Mouse (Mus musculus): ENCODE data around the gene Rbp2.

DNA sequence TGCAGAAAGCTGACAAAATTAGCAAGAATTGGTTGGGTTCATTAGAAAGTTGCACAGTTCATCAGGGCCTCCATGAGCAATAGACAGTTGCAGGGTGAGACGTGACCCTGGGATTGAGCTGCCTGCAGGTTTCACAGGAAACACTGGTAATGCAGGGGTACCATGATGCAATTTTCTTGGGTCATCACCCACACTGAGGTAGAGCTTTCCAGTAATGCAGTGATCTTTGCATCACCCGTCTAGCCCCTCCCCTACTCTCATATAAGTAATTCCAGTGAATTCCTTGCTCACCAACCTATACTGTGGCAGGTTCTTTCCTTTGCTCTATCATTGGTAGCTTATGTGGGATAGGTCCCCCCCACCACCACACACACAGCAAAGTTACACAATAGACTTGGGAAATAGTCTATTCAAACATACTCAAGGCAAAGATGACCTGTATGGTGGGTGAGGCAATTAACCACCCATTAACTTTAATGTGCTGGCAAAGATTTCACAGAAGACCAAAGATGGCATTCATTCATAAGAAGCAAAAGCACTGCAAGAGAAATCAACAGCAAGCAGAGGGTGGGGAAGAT, 5.7 kb upstream of the Rbp2 start:
- no peak for TF ChIP-seq GATA1 (IDR thresholded peaks at IDR 0.05; ENCODE audit: borderline replicate concordance, low read length)
- no peak for TF ChIP-seq FLI1 (IDR thresholded peaks at IDR 0.05; ENCODE audit: low read length)

Measured in megakaryocyte, embryonic 14.5 days (primary cell).